Mouse (Mus musculus) brain, adult 2 months (tissue): ENCODE data around the gene Esrrg.

Source experiments
- DNase-seq: peaks from one replicate; pipeline ENCODE4 v3.0.0; 2011; ENCODE audit warnings: low read depth, low spot score

The Esrrg gene

GRCm38 (mm10) chr1:187765577-187765976 is 157.0 kb downstream of the Esrrg start:
- DNase-seq = peak; percentile 24

DNA sequence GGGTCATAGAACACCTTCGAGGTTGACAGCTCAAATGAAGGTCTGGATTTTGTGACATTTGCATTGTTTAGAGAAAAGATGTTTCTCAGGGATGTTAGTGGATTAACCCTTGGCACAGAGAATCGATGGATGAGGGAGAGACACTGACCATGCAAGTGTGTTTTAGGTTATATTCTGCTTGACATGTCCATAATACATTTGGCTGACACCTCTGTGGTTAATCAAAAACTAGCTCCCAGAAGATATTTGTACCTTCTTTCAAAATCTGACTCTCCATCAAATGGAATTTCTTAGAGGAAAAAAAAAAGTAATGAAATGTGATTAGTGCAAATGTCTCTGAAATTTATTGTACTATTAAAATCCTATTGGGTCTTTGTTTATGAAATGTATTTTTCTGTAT is 158.8 kb downstream of the Esrrg start:
- no peak for DNase-seq

DNA sequence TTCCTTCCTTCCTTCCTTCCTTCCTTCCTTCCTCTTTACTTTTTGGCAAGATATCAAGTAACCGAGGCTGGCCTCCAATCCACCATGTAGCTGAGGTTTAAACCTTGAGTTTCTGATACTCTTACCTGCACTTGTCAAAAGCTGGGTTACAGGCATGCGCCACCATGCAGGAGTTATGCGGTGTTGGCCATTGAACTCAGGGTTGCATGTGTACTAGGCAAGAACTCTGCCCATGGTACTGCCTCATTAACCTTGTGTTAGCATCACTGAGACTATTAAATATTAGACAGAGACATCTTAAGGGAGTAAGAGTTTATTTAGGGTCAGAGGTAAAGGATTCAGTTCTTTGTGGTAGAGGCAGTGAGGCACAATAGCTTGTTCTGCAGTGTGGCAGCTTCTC is 161.6 kb downstream of the Esrrg start:
- no peak for DNase-seq

GRCm38 (mm10) chr1:187771067-187771466 is 162.5 kb downstream of the Esrrg start:
- DNase-seq = peak; percentile 13

DNA sequence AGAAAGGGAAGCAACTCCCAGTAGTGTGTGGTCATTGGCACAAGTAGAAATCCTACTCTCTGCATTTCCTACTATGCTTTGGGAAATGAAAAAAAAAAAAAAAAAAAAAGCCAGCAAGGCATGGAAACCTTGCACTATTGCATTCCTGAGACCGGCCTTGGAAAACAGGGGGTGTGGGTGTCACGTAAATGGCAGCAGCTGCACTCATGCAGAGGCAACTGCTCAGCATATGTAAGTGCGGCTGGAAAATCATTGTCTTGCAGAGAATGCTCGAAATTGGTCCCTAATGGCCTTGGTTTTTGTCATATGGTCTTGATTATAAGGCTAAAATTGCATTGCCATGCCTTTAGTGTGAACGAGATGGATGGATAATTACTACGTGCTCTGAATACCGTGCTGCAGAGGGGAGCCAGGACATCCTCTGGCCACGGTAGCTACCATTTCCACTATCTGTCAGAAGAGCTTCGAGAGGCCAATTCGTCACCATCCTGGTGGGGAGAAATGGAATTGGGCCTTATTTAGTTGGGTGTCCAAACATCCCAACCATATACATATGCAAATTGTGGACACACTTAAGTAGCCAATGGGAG is 171.1 kb downstream of the Esrrg start:
- peak; percentile 6 for DNase-seq

DNA sequence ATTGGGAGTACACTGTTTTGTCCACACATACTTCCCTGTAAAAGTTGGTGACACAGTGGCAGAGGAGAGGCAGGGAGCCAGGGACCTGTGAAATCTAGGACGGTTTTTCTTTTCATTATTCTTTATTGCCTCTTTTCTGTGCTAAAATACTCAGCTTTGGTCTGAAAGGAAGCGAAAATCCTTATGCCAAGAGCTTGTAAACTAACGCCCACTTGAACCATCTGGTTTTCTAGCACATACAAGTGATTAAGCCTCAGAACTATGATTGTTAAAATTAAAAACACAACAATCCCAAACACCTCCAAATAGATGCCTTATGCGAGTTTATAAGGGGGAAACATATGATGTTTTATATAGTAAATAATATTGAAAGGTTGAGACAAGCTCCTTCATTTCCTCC is 176.6 kb downstream of the Esrrg start:
- peak; percentile 90 for DNase-seq

DNA sequence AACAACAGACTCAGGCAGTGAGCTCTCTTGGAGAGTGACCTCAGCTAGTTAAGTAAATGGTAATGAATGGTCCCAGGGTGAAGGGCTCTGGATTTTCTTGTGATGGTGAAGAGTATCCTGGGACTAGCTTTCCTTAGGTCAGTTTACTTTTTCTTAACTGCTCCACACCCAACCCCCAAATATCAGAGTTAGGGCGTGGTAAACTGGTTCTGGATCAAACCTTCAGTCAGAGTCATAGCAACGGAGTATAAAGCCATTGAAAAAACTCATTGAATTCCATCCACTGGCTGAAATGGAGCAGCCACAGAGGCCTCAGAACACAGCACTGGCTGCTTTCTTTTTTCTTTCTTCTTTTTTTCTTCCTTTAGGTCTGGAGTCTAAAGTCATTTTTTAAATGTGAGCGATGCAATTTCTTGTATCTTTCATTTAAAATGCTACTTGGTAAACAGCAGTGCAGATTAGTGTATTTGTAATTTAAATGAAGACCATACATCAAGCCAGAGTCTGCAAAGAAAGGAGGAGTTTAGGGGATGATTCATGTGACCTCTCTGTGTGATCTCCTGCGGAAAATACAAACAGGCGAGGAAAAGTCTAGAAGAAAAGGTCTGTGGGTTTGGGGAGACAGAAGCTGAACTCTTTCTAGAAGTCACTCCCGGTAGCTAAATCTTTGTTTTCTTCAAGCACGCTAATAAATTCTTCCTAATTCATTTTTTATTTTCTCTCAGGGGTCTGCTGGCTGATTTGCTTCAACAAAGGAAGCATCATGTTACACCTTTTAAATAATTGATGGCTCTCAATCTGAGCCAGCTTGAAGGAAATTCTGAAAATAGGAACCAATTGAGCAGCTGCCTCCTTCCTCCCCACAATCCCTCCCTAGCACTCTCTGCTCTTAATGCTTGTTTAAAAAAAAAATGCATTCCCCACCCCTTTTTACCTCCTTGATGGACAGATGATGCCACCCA is 178.7 kb downstream of the Esrrg start:
- peak; percentile 7 for DNase-seq

DNA sequence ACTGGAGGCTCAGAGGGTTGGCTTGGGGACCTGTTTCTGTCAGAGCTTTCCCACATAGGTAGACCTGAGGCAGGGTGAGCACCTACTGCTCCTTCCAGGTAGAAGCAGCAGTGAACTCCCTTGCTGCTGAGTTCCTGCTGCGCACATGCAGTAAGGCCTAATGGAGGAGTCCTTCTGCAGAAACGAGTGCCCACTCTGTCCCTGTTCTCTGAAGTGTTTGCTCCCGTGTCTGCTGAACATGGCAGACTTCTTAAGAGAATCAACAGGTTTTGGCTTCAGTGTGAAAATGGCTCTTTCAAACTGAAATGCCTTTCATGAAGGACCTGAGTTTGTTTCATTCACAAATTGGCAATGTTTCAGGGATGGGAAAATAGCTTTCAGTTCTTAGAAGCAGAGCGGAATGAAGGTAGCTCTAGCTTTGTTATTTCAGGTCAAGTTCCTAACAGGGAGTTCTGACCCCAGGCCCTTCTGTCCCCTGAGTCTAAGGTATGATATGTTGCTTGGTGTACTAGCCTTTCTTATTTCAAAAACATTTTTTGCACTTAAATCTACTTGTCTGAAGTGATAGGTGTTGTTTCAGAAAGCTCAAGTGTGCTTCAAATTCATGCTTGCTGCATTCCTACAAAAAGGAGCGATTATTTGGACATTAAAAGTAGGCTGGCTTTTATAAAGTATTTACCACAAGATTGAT is 185.8 kb downstream of the Esrrg start:
- DNase-seq = no peak

DNA sequence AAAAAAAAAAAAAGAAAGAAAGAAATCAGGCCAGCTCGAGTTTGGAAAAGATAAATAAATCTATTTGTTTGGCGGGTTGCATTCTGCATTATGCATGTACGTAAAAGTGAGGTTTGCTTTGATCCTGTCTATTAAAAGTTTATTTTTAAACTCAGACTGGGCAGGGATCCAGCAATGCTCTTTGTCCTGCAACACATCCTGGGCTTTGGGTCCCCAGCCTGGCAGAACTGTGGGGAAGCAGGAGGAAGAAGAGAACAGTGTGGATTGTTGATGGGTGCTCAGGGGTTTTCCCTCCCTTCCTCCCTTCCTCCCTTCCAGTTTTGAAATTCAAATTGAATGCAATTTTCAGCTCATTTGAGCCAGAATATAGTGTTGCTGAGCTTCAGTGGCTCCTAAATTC is 187.0 kb downstream of the Esrrg start:
- DNase-seq = peak; percentile 13

GRCm38 (mm10) chr1:187799300-187799699 is 190.7 kb downstream of the Esrrg start:
- DNase-seq = no peak

GRCm38 (mm10) chr1:187800761-187801160 is 192.2 kb downstream of the Esrrg start:
- DNase-seq = no peak

- no peak for DNase-seq
These were observed 195.0 kb downstream of the Esrrg start for GRCm38 (mm10) chr1:187803566-187803965.

DNA sequence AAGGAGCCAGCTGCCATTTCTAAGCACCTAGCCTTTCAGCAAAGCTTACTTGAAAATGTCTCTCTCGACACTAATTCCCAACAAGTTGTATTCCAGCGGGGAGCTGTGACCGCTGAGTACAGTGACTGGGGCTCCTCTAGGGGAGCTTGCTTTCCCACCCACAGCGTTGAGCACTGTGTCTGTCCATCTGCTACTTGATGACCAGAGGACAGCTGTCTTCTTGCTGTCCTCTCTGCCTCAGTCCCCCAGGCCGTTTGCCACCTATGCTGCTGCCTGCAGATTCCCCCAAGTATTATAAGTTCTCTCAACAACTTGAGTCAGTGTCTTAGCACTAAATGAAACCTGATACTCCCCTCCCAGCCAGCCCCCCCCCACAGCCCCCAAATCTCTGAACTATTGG is 195.4 kb downstream of the Esrrg start:
- DNase-seq = no peak

DNA sequence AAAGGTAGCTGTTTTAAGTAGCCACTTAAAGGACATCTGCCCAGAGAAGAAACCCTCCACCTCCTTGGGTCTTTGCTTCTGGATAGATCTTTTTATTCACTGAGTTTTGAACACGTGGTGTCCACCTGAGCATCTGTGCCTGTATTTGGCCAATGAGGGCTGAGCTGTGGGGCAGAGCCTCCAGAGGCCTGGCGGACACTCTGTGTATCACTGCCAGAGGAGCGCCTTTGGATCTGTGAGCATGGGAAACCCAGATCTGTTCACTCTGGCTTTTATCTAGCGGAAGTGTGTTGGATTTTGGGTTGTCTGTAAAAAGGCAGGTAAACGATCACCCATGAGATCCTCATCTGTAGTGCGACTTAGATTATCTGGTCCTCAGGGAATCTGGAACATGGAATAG is 196.4 kb downstream of the Esrrg start:
- no peak for DNase-seq

DNA sequence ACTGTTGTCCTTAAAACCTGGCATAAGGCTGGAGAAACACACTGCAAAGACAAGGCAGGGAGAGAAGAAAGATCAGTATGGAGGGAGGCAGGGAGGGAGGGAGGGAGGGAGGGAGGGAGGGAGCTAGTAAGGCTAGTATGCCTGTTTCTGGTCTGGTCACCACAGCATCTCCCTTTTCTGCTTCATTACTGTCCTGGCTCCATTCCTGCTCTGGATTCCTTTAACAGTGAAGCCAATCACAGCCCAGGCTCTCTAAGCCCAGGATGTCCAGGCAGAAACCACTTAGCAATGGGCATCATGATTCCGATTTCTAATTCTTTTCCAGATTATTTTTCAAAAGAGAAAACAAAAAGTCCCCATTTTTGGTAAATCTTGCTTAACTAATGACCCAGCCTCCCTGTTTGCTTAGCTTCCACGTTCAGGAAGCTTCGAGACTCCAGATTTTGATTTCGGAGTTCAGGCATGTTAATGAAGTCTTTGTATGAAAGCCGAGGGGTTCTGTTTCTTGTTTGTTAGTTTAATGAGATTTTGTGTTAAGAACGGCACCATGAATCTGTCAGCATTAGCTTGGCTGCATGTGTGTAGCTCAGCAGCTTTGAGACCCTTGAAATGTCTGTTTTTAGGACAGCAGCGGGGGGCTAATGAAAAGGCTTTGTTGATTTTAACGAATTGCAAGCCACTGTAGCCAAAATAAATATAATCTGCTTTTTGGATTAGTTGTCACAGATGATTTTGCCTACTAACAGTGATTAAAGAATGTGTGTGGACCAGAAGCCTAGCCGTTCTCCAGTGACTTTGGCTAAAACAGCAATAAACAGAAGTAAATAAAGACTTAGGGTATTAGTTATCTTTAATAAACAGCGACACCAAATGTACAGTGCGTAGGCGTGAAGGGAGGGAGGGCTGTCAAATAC is 199.1 kb downstream of the Esrrg start:
- no peak for DNase-seq

DNA sequence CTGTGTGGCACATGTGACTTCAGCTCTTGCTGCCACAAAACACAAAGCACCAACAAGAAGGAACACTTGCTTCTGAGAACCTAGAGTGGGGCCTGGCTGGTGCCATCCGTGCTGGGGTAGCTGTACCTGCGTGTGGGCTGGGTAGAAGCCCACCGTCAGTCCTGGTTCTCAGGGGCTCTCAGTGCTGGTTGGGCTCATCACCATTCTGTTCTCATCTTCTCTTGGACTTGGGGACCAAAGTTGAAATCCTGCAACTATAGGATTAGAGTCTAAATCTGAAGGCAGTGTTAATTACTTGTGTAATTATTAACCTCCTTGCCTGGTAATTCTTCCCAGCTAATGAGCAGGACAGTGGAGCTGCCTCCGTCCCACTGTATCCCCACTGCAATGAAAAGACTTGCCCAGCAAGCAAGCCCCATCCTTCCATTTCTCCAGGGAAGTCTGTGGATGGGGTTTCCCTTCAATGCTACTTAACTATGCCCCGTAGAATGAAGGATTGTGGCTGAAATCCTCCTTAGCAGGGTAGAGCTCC is 199.9 kb downstream of the Esrrg start:
- DNase-seq = no peak

DNA sequence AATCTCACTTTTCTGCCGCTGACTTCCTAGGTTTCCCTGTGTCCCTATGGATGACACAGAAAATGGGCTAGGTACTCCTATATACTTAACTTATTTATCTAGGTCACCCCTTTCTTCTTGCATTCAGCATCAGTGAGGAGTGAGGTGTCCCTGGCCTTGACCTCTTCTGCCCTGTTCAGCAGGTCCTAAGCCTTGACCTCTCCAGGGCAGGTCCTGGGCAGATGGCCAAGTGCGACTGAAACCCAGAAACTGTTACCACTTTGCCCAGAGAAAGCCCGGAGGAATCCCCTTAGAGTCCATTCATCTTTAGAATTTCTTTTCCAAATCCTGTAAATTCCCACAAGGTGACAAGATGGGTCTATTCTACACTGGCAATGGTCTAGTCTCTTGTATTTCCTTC is 201.0 kb downstream of the Esrrg start:
- DNase-seq = no peak

DNA sequence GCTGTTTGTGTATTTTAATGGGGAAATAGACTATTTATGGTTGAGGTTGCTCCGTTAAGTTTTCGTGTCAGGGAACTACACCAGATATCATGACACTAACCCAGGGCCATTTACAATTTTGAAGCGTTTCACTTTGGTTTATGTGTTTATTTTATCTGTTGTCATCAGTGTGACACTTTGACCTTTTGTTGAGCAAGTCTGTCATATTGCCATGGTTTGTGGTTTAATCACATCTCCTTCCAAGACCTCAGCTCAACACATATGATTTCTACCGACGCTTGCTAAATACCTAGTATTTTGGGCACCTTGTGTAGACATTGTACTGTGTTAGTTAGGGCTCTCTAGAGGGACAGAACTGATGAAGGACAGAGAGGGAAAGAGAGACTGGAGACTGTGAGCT is 210.8 kb downstream of the Esrrg start:
- DNase-seq = no peak

DNA sequence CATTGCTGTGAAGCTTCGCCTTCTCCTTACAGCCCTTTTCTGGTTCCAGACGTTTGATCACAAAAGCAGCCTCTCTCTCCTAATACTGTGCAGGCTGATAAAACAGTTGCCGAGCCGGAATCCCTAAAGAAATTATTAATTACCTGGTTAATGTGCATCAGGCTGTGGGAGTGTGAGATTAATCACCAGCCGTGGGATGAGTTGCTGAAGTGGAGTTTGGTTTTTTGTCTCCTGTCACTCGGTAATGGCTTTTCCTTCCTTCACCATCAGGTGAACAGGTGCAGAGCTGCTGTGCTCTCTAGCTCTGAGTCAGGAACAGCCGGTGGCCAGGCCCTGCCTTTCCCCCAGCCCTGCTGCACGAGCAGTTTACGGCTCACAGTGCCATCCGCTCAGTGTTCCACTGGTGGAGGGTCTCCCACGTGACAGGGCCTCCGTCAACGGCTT is 212.8 kb downstream of the Esrrg start:
- DNase-seq = peak; percentile 21

DNA sequence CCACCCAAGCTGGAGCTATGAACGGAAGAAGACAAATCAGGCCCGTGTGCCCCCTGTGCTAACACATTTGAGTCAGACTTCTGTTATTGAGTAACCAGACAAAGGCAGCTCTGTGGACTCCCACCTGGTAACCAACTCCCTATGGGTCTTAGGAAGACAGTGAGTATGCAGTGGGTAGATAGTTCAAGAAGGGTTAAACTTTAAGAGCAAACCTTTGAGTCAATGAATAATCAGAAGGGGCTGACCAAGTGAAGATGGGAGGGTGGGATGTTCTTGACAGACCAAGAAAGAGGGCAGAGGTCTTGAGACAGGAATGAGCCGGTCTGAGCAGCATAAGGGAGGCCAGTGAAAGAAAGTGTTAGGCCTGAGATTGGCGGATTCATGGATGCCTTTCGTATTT is 214.8 kb downstream of the Esrrg start:
- DNase-seq = no peak

DNA sequence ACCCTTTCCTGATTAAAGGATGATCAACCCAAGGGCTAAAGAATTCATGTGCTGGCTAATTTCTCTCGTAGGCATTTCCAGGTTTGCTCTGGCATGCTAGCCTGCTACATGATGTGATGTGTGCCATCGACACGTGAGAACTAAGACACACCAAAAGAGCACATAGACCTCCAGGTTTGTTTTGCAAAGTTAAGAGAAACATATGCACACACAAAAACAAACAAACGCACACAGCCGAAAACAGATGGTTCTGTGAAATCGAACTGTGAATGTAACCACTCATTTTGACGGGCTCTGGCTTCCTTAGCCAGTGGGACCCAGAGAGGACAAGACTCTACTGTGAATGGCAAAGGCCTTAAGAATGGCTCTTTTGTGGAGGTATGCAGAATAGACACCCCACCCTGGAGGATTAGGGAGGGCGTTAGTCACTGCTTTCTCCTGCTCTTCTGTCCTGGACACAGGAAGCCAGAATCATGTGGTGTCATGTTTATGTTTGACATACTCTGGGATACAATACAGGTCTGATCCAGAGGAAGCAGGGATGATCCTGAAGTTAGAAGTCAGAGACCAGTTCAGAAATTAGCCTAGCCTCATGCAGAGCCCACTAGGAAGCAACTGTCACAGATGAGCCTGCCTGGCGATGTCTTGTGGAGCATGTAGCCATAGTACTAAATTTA is 217.0 kb downstream of the Esrrg start:
- DNase-seq = no peak
